Mouse (Mus musculus): Measurements from ENCODE around the gene Ripk1. TPM values are rescaled to one million over a fixed set of nuclear protein-coding genes. Genes with fewer than 3 reads are reported as not detected.

Ripk1 gene
- total and polyA plus RNA-seq, 2 experiments from 2014 or later, result 3.4 to 10.3 TPM

DNA sequence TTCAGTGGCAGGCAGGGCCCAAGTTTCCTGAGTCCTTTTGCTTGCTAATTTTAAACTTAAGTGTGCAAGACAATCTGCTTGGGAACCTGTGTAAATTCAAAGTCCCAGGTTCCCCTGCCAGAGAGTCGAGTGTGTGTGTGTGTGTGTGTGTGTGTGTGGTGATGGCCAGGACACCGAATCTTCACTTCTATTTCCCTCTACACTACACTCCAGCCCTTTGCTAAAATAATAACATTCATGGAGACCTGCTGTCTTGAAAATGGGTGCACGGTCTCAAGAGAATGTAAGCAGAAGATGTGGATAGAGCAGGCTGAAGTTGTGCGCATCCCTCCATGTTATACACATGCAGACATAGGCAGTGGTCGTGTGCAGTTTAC is 35.9 kb downstream of the Ripk1 start:
- Histone ChIP-seq H3K4me2 (ENCODE audit: low read depth) (peak overlapping the region; percentile 75), H3K27ac (ENCODE audit: low read depth, low read length) (peak overlapping the region; percentile 89), H3K27me3 (ENCODE audit: insufficient read depth, low read length) (no peaks in the 10 kb centered on the region), H3K4me1 (ENCODE audit: insufficient read depth) (peaks cover 14% of the 10 kb centered on the region; the same call in 1 of the 2 replicates), H3K4me3 (ENCODE audit: low read depth, low read length) (peak overlapping the region; percentile 73), H3K36me3 (ENCODE audit: insufficient read depth) (no peaks in the 10 kb centered on the region; the same call in 1 of the 2 replicates), H3K9ac (peak overlapping the region; percentile 94), H3K9me3 (ENCODE audit: low read length) (no peaks in the 10 kb centered on the region)
- WGBS, result 27% methylated on average over 5 of the region's 5 CpGs
- ATAC-seq, result peak; percentile 3; the same call in 1 of the 2 replicates
- TF ChIP-seq CTCF (IDR thresholded peaks at IDR 0.05; ENCODE audit: low read depth), result no peak
- no peak for DNase-seq

DNA sequence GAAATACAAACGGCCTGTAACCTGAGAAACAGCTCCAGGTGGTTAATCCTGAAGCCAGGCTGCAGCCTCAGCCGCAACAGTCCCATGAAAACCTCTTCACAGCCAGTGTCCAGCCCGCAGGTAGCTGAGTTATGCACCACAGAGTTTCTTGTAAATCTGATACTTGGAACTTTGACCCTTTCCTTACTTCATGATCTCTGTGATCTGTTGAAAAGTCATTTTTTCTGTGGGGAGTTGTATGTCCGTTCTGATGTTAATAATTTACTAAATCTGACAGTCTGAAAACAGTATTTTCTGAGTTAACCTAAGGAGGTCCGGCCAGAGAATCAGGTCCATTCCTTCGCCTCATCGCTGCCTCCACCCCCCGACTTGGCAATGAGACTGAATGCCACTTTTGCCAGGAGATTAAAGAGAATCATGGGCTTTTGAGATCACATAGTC is 36.8 kb downstream of the Ripk1 start:
- H3K36me3 ChIP-seq (ENCODE audit: insufficient read depth), result no peaks in the 10 kb centered on the region; the same call in 1 of the 2 replicates
- H3K27me3 ChIP-seq (ENCODE audit: insufficient read depth, low read length), result no peaks in the 10 kb centered on the region
- peaks cover 14% of the 10 kb centered on the region; the same call in 1 of the 2 replicates for H3K4me1 ChIP-seq (ENCODE audit: insufficient read depth)
- H3K4me3 ChIP-seq (ENCODE audit: low read depth, low read length), result no peak overlapping the region
- no peak overlapping the region for H3K9ac ChIP-seq
- no peak overlapping the region for H3K27ac ChIP-seq (ENCODE audit: low read depth, low read length)
- DNase-seq (no peak), ATAC-seq (no peak)
- no peaks in the 10 kb centered on the region for H3K9me3 ChIP-seq (ENCODE audit: low read length)
- no peak for TF ChIP-seq CTCF (IDR thresholded peaks at IDR 0.05; ENCODE audit: low read depth)
- WGBS, result 37% methylated on average over 8 of the region's 8 CpGs
- H3K4me2 ChIP-seq (ENCODE audit: low read depth), result peak overlapping the region; percentile 75

DNA sequence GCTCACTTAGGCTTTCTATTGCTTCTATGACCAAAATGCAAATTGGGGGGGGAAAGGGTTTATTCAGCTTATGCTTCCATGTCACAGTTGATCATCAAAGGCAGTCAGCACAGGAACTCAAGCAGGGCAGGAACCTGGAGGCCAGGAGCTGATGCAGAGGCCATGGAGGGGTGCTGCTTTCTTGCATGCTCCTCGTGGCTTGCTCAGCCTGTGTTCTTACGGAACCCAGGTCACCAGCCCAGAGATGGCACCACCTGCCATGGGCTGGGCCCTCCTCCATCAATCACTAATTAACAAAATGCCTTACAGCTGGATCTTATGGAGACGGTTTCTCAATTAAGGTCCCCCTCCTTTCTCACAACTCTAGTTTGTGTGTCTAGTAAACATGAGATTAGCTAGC is 37.9 kb downstream of the Ripk1 start:
- H3K4me1 ChIP-seq (ENCODE audit: insufficient read depth), result peaks cover 14% of the 10 kb centered on the region; the same call in 1 of the 2 replicates
- H3K4me2 ChIP-seq (ENCODE audit: low read depth), result no peak overlapping the region
- TF ChIP-seq CTCF (IDR thresholded peaks at IDR 0.05; ENCODE audit: low read depth), result no peak
- no peak overlapping the region for H3K9ac ChIP-seq
- no peaks in the 10 kb centered on the region for H3K27me3 ChIP-seq (ENCODE audit: insufficient read depth, low read length)
- H3K36me3 ChIP-seq (ENCODE audit: insufficient read depth), result no peaks in the 10 kb centered on the region
- no peak for DNase-seq
- ATAC-seq, result no peak
- no peak overlapping the region for H3K27ac ChIP-seq (ENCODE audit: low read depth, low read length)
- H3K4me3 ChIP-seq (ENCODE audit: low read depth, low read length), result no peak overlapping the region
- H3K9me3 ChIP-seq (ENCODE audit: low read length), result no peaks in the 10 kb centered on the region
- WGBS, result 95% methylated on average over 3 of the region's 3 CpGs

DNA sequence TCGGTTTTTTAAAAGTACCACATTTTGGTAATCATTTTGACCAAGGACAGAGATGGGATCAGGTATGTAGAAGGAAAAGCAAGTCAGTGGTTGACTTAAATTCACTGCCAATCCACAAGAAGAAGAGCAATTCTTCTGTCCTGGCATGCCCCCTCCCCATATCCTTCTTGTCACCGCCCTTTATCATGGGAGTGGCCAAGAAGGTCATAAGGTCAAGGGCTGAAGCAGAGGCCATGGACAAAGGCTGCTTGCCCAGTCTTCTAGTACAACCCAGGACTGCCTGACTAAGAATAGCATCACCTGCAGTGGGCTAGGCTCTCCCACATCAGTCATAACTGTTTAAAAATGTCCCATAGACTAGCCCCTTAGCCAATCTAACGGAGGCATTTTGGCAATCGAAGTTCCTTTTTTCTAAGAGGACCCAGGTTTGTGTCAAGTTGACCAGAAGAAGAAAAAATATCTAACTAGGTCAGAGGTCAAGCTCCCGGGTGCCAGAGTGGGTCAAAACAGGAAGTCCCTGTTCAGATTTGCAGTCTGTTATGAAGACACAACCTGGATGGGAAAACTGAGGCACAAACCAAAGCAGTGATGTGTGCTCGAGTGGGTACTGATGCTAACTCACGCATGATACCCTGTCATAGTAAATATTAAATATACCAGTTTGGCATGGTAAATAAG is 41.7 kb downstream of the Ripk1 start:
- H3K4me1 ChIP-seq (ENCODE audit: insufficient read depth), result peaks cover 3% of the 10 kb centered on the region; the same call in 1 of the 2 replicates
- WGBS, result 83% methylated on average over 7 of the region's 7 CpGs
- no peaks in the 10 kb centered on the region for H3K36me3 ChIP-seq (ENCODE audit: insufficient read depth)
- H3K4me3 ChIP-seq (ENCODE audit: low read depth, low read length), result no peak overlapping the region
- DNase-seq (no peak), ATAC-seq (no peak)
- H3K9me3 ChIP-seq (ENCODE audit: low read length), result no peaks in the 10 kb centered on the region
- TF ChIP-seq CTCF (IDR thresholded peaks at IDR 0.05; ENCODE audit: low read depth), result no peak
- no peak overlapping the region for H3K4me2 ChIP-seq (ENCODE audit: low read depth)
- H3K27me3 ChIP-seq (ENCODE audit: insufficient read depth, low read length), result no peaks in the 10 kb centered on the region
- no peak overlapping the region for H3K27ac ChIP-seq (ENCODE audit: low read depth, low read length)
- H3K9ac ChIP-seq, result no peak overlapping the region

DNA sequence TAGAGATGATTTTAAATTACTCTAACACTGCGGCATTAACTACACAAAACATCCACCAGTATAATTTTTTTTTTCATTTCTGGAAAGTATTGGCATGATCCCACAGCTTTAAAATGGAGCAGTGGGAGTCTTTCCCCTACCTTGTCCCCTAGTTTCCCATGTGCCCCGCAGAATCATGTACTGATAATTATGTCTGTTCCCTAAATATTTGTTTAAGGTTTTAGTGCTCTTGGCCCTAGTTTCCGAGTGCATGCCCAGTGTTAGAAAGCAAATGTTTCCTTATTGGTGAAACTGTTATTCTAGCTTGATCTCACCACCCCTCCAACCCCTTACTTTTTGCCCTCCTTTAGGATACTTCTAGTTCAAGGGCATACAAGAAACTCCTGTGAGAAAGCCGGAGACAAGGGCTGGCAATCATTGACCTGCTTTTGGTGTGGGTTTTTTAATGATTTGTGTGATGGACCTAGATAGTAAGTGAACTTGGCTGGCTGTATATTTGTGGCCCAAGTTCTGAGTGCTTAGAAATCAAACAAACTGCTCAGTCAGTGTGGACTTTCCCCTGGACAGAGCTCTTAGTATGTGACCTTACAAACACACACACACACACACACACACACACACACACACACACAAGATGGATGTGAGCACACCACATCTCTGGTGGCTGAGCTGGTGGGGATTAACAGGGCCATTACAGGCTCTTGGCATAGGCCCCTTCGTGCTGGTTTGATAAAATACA is 43.5 kb downstream of the Ripk1 start:
- H3K4me3 ChIP-seq (ENCODE audit: low read depth, low read length), result no peak overlapping the region
- H3K4me1 ChIP-seq (ENCODE audit: insufficient read depth), result no peaks in the 10 kb centered on the region
- H3K9me3 ChIP-seq (ENCODE audit: low read length), result no peaks in the 10 kb centered on the region
- H3K4me2 ChIP-seq (ENCODE audit: low read depth), result no peak overlapping the region
- DNase-seq (no peak), ATAC-seq (no peak)
- no peak overlapping the region for H3K9ac ChIP-seq
- no peaks in the 10 kb centered on the region for H3K27me3 ChIP-seq (ENCODE audit: insufficient read depth, low read length)
- 70% methylated on average over 5 of the region's 5 CpGs for WGBS
- no peak overlapping the region for H3K27ac ChIP-seq (ENCODE audit: low read depth, low read length)
- TF ChIP-seq CTCF (IDR thresholded peaks at IDR 0.05; ENCODE audit: low read depth), result no peak
- peaks cover 8% of the 10 kb centered on the region; the same call in 1 of the 2 replicates for H3K36me3 ChIP-seq (ENCODE audit: insufficient read depth)

DNA sequence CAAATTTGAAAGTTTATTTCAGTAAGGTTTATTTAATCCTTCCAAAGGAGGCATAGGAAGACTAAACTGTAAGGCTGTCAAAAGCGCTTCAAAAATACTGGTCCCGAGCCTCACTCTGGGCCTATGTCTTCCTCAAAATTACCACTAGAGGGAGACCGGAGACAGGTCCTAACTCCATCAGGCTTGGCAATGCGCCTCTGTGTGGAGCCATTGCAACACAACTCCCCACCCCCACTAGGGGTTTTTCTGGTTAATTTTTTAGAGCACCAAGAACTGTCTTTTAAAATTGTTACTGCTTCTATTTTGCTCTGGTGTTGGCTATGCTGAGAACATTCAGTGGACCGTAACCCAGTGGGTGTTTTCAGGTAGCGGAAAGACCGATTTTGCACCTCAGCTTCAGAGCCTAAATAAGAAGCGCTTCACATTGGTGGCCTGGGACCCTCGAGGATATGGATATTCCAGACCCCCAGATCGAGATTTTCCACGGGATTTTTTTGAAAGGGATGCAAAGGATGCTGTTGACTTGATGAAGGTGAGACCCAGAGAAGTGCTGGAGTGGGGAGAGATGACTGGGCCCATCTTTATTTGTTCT is 44.4 kb downstream of the Ripk1 start:
- Histone ChIP-seq H3K9ac (peak overlapping the region; percentile 14; the same call in 1 of the 2 replicates), H3K9me3 (ENCODE audit: low read length) (no peaks in the 10 kb centered on the region), H3K4me2 (ENCODE audit: low read depth) (no peak overlapping the region), H3K27ac (ENCODE audit: low read depth, low read length) (no peak overlapping the region), H3K4me1 (ENCODE audit: insufficient read depth) (no peaks in the 10 kb centered on the region), H3K27me3 (ENCODE audit: insufficient read depth, low read length) (no peaks in the 10 kb centered on the region), H3K4me3 (ENCODE audit: low read depth, low read length) (no peak overlapping the region), H3K36me3 (ENCODE audit: insufficient read depth) (peaks cover 8% of the 10 kb centered on the region)
- TF ChIP-seq CTCF (IDR thresholded peaks at IDR 0.05; ENCODE audit: low read depth), result peak; percentile 97
- ATAC-seq (peak; percentile 99), DNase-seq (peak; percentile 95)
- WGBS, result 37% methylated on average over 11 of the region's 11 CpGs

DNA sequence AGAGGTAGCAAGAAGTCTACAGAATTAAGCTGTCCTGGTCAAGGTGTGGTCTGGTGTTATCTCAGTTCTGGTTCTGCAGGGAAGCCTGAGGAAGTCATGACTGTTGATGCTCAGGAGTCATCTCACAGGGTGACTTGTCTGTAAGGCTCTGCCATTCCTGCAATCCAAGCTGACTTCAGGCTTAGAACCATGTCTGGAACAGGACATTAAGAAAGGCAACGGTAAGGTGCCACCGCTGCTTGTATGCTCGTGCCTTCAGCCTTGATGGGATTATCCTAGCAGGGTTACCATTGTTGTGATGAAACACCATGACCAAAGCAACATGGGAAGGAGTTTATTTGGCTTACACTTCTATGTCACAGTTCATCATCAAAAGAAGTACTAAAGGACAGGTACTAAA is 45.4 kb downstream of the Ripk1 start:
- Histone ChIP-seq H3K27ac (ENCODE audit: low read depth, low read length) (no peak overlapping the region), H3K9ac (no peak overlapping the region), H3K4me2 (ENCODE audit: low read depth) (no peak overlapping the region), H3K4me1 (ENCODE audit: insufficient read depth) (no peaks in the 10 kb centered on the region), H3K36me3 (ENCODE audit: insufficient read depth) (peaks cover 16% of the 10 kb centered on the region), H3K27me3 (ENCODE audit: insufficient read depth, low read length) (no peaks in the 10 kb centered on the region), H3K9me3 (ENCODE audit: low read length) (no peaks in the 10 kb centered on the region), H3K4me3 (ENCODE audit: low read depth, low read length) (no peak overlapping the region)
- 81% methylated on average over 3 of the region's 3 CpGs for WGBS
- no peak for TF ChIP-seq CTCF (IDR thresholded peaks at IDR 0.05; ENCODE audit: low read depth)
- ATAC-seq (no peak), DNase-seq (no peak)
